ENCODE assay signal across 8 mouse cellular contexts in genomic region chr5:30920621-30921020, GRCm38 (mm10). TPM values are rescaled to one million over a fixed set of nuclear protein-coding genes. Genes with fewer than 3 reads are reported as not detected.
DNase-seq lines count a peak whose midpoint lies in the region; ATAC-seq and TF ChIP-seq lines count a peak whose summit lies in the region.

No protein-coding gene starts in this region.

- H3K4me1 ChIP-seq in megakaryocyte, embryonic 14.5 days = peaks cover 94% of the 10 kb centered on the region
- peaks cover 19% of the 10 kb centered on the region for H3K4me1 ChIP-seq in heart, postnatal 0 days (ENCODE audit: control insufficient read depth, insufficient read depth)
- peaks cover 32% of the 10 kb centered on the region for H3K4me1 ChIP-seq in liver, embryonic 11.5 days (replicated peaks; ENCODE audit: control insufficient read depth, insufficient read depth, low read length)
- H3K4me1 ChIP-seq in stomach, embryonic 16.5 days (ENCODE audit: control insufficient read depth, insufficient read depth, low read length) = peaks cover 39% of the 10 kb centered on the region

- H3K4me3 ChIP-seq in megakaryocyte, embryonic 14.5 days (replicated peaks) = peak overlapping the region; percentile 78
- H3K4me3 ChIP-seq in heart, postnatal 0 days (ENCODE audit: low read depth, low read length) = no peak overlapping the region
- H3K4me3 ChIP-seq in liver, embryonic 11.5 days (ENCODE audit: low read depth, low read length) = peak overlapping the region; percentile 51
- peak overlapping the region; percentile 54 for H3K4me3 ChIP-seq in stomach, embryonic 16.5 days (replicated peaks; ENCODE audit: low read length)

- no peaks in the 10 kb centered on the region for H3K9me3 ChIP-seq in megakaryocyte, embryonic 14.5 days
- no peaks in the 10 kb centered on the region for H3K9me3 ChIP-seq in heart, postnatal 0 days (replicated peaks; ENCODE audit: control insufficient read depth, low read length)
- H3K9me3 ChIP-seq in liver, embryonic 11.5 days (ENCODE audit: control insufficient read depth, low read length) = no peaks in the 10 kb centered on the region
- H3K9me3 ChIP-seq in stomach, embryonic 16.5 days (replicated peaks; ENCODE audit: control insufficient read depth, low read length) = no peaks in the 10 kb centered on the region

- 67% methylated on average over 19 of the region's 19 CpGs for WGBS in heart, postnatal 0 days
- WGBS in liver, embryonic 11.5 days = 60% methylated on average over 19 of the region's 19 CpGs
- WGBS in stomach, embryonic 16.5 days = 49% methylated on average over 19 of the region's 19 CpGs

- H3K4me2 ChIP-seq in heart, postnatal 0 days (ENCODE audit: low read depth, low read length) = peak overlapping the region; percentile 78; the same call in 1 of the 2 replicates
- peak overlapping the region; percentile 98 for H3K4me2 ChIP-seq in liver, embryonic 11.5 days
- H3K4me2 ChIP-seq in stomach, embryonic 16.5 days (ENCODE audit: low read depth, low read length) = peak overlapping the region; percentile 79

- no peak overlapping the region for H3K27ac ChIP-seq in heart, postnatal 0 days (ENCODE audit: low read depth)
- H3K27ac ChIP-seq in liver, embryonic 11.5 days (ENCODE audit: low read depth, low read length) = peak overlapping the region; percentile 61
- peak overlapping the region; percentile 0; the same call in 1 of the 2 replicates for H3K27ac ChIP-seq in stomach, embryonic 16.5 days (ENCODE audit: low read length)

- no peak overlapping the region for H3K9ac ChIP-seq in heart, postnatal 0 days (replicated peaks; ENCODE audit: low read depth, low read length)
- H3K9ac ChIP-seq in liver, embryonic 11.5 days (ENCODE audit: low read depth, low read length) = peak overlapping the region; percentile 38
- peak overlapping the region; percentile 40 for H3K9ac ChIP-seq in stomach, embryonic 16.5 days (ENCODE audit: low read length)

- ATAC-seq in megakaryocyte, adult 5-6 weeks (ENCODE audit: poor library complexity, severe bottlenecking) = no peak
- no peak for ATAC-seq in heart, postnatal 0 days (ENCODE audit: insufficient read depth, low read depth)
- ATAC-seq in liver, embryonic 11.5 days (replicated peaks; ENCODE audit: low FRiP score) = no peak
- peak; percentile 1; the same call in 1 of the 2 replicates for ATAC-seq in stomach, embryonic 16.5 days (ENCODE audit: insufficient read depth, low FRiP score)
- ATAC-seq in CD4-positive, CD25-positive, alpha-beta regulatory T cell, adult 4 months = no peak

- no peaks in the 10 kb centered on the region for H3K27me3 ChIP-seq in megakaryocyte, embryonic 14.5 days (replicated peaks)
- H3K27me3 ChIP-seq in heart, postnatal 0 days (ENCODE audit: control insufficient read depth, insufficient read depth, low read length) = no peaks in the 10 kb centered on the region
- H3K27me3 ChIP-seq in liver, embryonic 11.5 days (replicated peaks; ENCODE audit: control insufficient read depth, insufficient read depth, low read length) = no peaks in the 10 kb centered on the region
- no peaks in the 10 kb centered on the region for H3K27me3 ChIP-seq in stomach, embryonic 16.5 days (ENCODE audit: control insufficient read depth, insufficient read depth, low read length)

- peaks cover 75% of the 10 kb centered on the region for H3K36me3 ChIP-seq in megakaryocyte, embryonic 14.5 days (replicated peaks; ENCODE audit: low read length)
- peaks cover 20% of the 10 kb centered on the region; the same call in 1 of the 2 replicates for H3K36me3 ChIP-seq in heart, postnatal 0 days (replicated peaks; ENCODE audit: control insufficient read depth, insufficient read depth, low read length)
- peaks cover 26% of the 10 kb centered on the region for H3K36me3 ChIP-seq in liver, embryonic 11.5 days (ENCODE audit: control insufficient read depth, insufficient read depth, low read length)
- peaks cover 10% of the 10 kb centered on the region for H3K36me3 ChIP-seq in stomach, embryonic 16.5 days (ENCODE audit: control insufficient read depth, insufficient read depth, low read length)

- TF ChIP-seq CTCF in heart, postnatal 0 days (IDR thresholded peaks at IDR 0.05; ENCODE audit: low read depth) = no peak

- no peak for TF ChIP-seq EP300 in heart, postnatal 0 days (IDR thresholded peaks at IDR 0.05; ENCODE audit: low read depth)

- no peak for DNase-seq in heart, postnatal 0 days (ENCODE audit: low spot score)
- DNase-seq in liver, embryonic 11.5 days (ENCODE audit: low spot score) = no peak
- no peak for DNase-seq in left cerebral cortex, adult 8-10 months (ENCODE audit: low spot score in 2 of 2)
- no peak for DNase-seq in right cerebral cortex, postnatal 14 days

RNA-seq across cellular contexts. Expression of gene Khk, which starts 0.6 kb away (rescaled TPM):
- 11.7 and 40.4 TPM in 2 replicates for polyA plus RNA-seq in megakaryocyte, embryonic 14.5 days (2012; ENCODE audit: insufficient read depth, low replicate concordance)
- 92.3 and 93.8 TPM in 2 replicates for total RNA-seq in megakaryocyte, adult 5-6 weeks (2015)
- 52.7 and 70.7 TPM in 2 replicates for total RNA-seq in megakaryocyte, adult 5-6 weeks (2017)
- 11.8 and 15.0 TPM in 2 replicates for total RNA-seq in heart, postnatal 0 days (2014; rRNA removed; ENCODE audit: low replicate concordance)
- polyA plus RNA-seq in heart, postnatal 0 days (2015; fragmentation: Nextera tagmentation; extraction: Ambion mirVana) = 16.2 and 18.5 TPM in 2 replicates
- polyA plus RNA-seq in liver, embryonic 11.5 days (2014; fragmentation: Nextera tagmentation; extraction: Ambion mirVana) = 58.6 and 60.2 TPM in 2 replicates
- 28.8 and 31.8 TPM in 2 replicates for polyA plus RNA-seq in stomach, embryonic 16.5 days (2015; fragmentation: Nextera tagmentation; extraction: Ambion mirVana)
- total RNA-seq in left cerebral cortex, adult 8-10 months (2022) = 10 to 100 TPM; 16.2 to 21.5 (median 18.9) TPM
- polyA plus RNA-seq in CD4-positive, CD25-positive, alpha-beta regulatory T cell, adult 4 months (2017; shearing (Covaris generic)) = 10 to 100 TPM; 20.3 to 26.3 TPM

RNA-seq across cellular contexts. Expression of gene Emilin1, which starts 7.4 kb away (rescaled TPM):
- polyA plus RNA-seq in megakaryocyte, embryonic 14.5 days (2012; ENCODE audit: insufficient read depth, low replicate concordance) = 427 and 497 TPM in 2 replicates
- total RNA-seq in megakaryocyte, adult 5-6 weeks (2015) = 20.2 and 20.3 TPM in 2 replicates
- 25.5 and 35.5 TPM in 2 replicates for total RNA-seq in megakaryocyte, adult 5-6 weeks (2017)
- 63.5 and 64.5 TPM in 2 replicates for total RNA-seq in heart, postnatal 0 days (2014; rRNA removed; ENCODE audit: low replicate concordance)
- 68.3 and 70.4 TPM in 2 replicates for polyA plus RNA-seq in heart, postnatal 0 days (2015; fragmentation: Nextera tagmentation; extraction: Ambion mirVana)
- polyA plus RNA-seq in liver, embryonic 11.5 days (2014; fragmentation: Nextera tagmentation; extraction: Ambion mirVana) = 89.5 and 95.1 TPM in 2 replicates
- 245 and 257 TPM in 2 replicates for polyA plus RNA-seq in stomach, embryonic 16.5 days (2015; fragmentation: Nextera tagmentation; extraction: Ambion mirVana)
- 1 to 10 TPM; 2.3 to 4.2 (median 2.8) TPM for total RNA-seq in left cerebral cortex, adult 8-10 months (2022)
- under 1 TPM; 0.32 to 0.90 TPM for polyA plus RNA-seq in CD4-positive, CD25-positive, alpha-beta regulatory T cell, adult 4 months (2017; shearing (Covaris generic))

RNA-seq across cellular contexts. Expression of gene Ost4, which starts 13.0 kb away (rescaled TPM):
- polyA plus RNA-seq in megakaryocyte, embryonic 14.5 days (2012; ENCODE audit: insufficient read depth, low replicate concordance) = 57.7 and 180 TPM in 2 replicates
- 342 and 413 TPM in 2 replicates for total RNA-seq in megakaryocyte, adult 5-6 weeks (2015)
- total RNA-seq in megakaryocyte, adult 5-6 weeks (2017) = 286 and 294 TPM in 2 replicates
- total RNA-seq in heart, postnatal 0 days (2014; rRNA removed; ENCODE audit: low replicate concordance) = 201 and 280 TPM in 2 replicates
- 334 and 356 TPM in 2 replicates for polyA plus RNA-seq in heart, postnatal 0 days (2015; fragmentation: Nextera tagmentation; extraction: Ambion mirVana)
- 467 and 501 TPM in 2 replicates for polyA plus RNA-seq in liver, embryonic 11.5 days (2014; fragmentation: Nextera tagmentation; extraction: Ambion mirVana)
- polyA plus RNA-seq in stomach, embryonic 16.5 days (2015; fragmentation: Nextera tagmentation; extraction: Ambion mirVana) = 434 and 465 TPM in 2 replicates
- total RNA-seq in left cerebral cortex, adult 8-10 months (2022) = 100 to 1,000 TPM in 1 of 4 experiments, 10 to 100 TPM in 3; 86.3 to 105 (median 90.6) TPM
- polyA plus RNA-seq in CD4-positive, CD25-positive, alpha-beta regulatory T cell, adult 4 months (2017; shearing (Covaris generic)) = 100 to 1,000 TPM; 200 to 285 TPM

RNA-seq across cellular contexts. Expression of gene Cgref1, which starts 24.8 kb away (rescaled TPM):
- polyA plus RNA-seq in megakaryocyte, embryonic 14.5 days (2012; ENCODE audit: insufficient read depth, low replicate concordance) = not detected in 2 replicates
- not detected in 2 replicates for total RNA-seq in megakaryocyte, adult 5-6 weeks (2015)
- not detected in 2 replicates for total RNA-seq in megakaryocyte, adult 5-6 weeks (2017)
- total RNA-seq in heart, postnatal 0 days (2014; rRNA removed; ENCODE audit: low replicate concordance) = 0.77 and 3.0 TPM in 2 replicates
- 1.1 and 1.2 TPM in 2 replicates for polyA plus RNA-seq in heart, postnatal 0 days (2015; fragmentation: Nextera tagmentation; extraction: Ambion mirVana)
- polyA plus RNA-seq in liver, embryonic 11.5 days (2014; fragmentation: Nextera tagmentation; extraction: Ambion mirVana) = 5.4 and 8.2 TPM in 2 replicates
- 12.3 and 14.3 TPM in 2 replicates for polyA plus RNA-seq in stomach, embryonic 16.5 days (2015; fragmentation: Nextera tagmentation; extraction: Ambion mirVana)
- 10 to 100 TPM; 23.9 to 28.0 (median 27.1) TPM for total RNA-seq in left cerebral cortex, adult 8-10 months (2022)
- 1 to 10 TPM in 1 of 2 experiments, not detected in 1; 1.7 TPM for polyA plus RNA-seq in CD4-positive, CD25-positive, alpha-beta regulatory T cell, adult 4 months (2017; shearing (Covaris generic))

RNA-seq across cellular contexts. Expression of gene Agbl5, which starts 32.1 kb away (rescaled TPM):
- polyA plus RNA-seq in megakaryocyte, embryonic 14.5 days (2012; ENCODE audit: insufficient read depth, low replicate concordance) = 36.7 and 70.8 TPM in 2 replicates
- total RNA-seq in megakaryocyte, adult 5-6 weeks (2015) = 5.7 and 7.1 TPM in 2 replicates
- 3.6 and 3.9 TPM in 2 replicates for total RNA-seq in megakaryocyte, adult 5-6 weeks (2017)
- 18.1 and 28.2 TPM in 2 replicates for total RNA-seq in heart, postnatal 0 days (2014; rRNA removed; ENCODE audit: low replicate concordance)
- polyA plus RNA-seq in heart, postnatal 0 days (2015; fragmentation: Nextera tagmentation; extraction: Ambion mirVana) = 4.2 and 4.9 TPM in 2 replicates
- 12.4 and 14.4 TPM in 2 replicates for polyA plus RNA-seq in liver, embryonic 11.5 days (2014; fragmentation: Nextera tagmentation; extraction: Ambion mirVana)
- 16.7 and 18.4 TPM in 2 replicates for polyA plus RNA-seq in stomach, embryonic 16.5 days (2015; fragmentation: Nextera tagmentation; extraction: Ambion mirVana)
- total RNA-seq in left cerebral cortex, adult 8-10 months (2022) = 10 to 100 TPM; 14.6 to 18.2 (median 17.0) TPM
- 1 to 10 TPM; 4.4 to 5.5 TPM for polyA plus RNA-seq in CD4-positive, CD25-positive, alpha-beta regulatory T cell, adult 4 months (2017; shearing (Covaris generic))

Comparison
In these comparisons a context has a peak if more than half of its experiments do, and no peak if none do; other contexts are left out.
1. RNA of gene Emilin1, which starts 7.4 kb away (polyA plus RNA-seq): 427 to 497 TPM in megakaryocyte, embryonic 14.5 days, 245 to 257 TPM in stomach, embryonic 16.5 days, 89.5 to 95.1 TPM in liver, embryonic 11.5 days and 68.3 to 70.4 TPM in heart, postnatal 0 days; 0.32 to 0.90 TPM in CD4-positive, CD25-positive, alpha-beta regulatory T cell, adult 4 months; every median in the first group is over 10 times any median in the second.
2. Peak in every context shown above with its lines, with median percentiles within 50 percentile points of each other: H3K4me2 ChIP-seq.